Mouse (Mus musculus) T-helper 17 cell (primary cell): ENCODE measurements around the gene Castor1.

Experiments
- in situ Hi-C, 2 experiments: fragments of 300-600 bp; cut with MboI, MseI; formaldehyde crosslinking; loops; 1 replicate in 1 of 2; 2 replicates in 1 of 2; pipeline ENCODE4 v1.15.1; 2025; ENCODE audit warnings: high pct_unique_total_duplicates in 2 of 2

Gene Castor1

GRCm38 (mm10) chr11:4217914-4218629 lies at the start of gene Castor1:
Gene Castor1 (plus strand): TSS chr11:4218225.
- in situ Hi-C loops = loop anchor here in 1 of 2 experiments (5.0 kb wide), 1 partner anchor 81 kb away; the partner anchor contains the start of gene Rnf215

GRCm38 (mm10) chr11:4174586-4174985 lies 43.4 kb upstream of the Castor1 start:
- in situ Hi-C loops = no loop called here

GRCm38 (mm10) chr11:4177716-4178115 lies 40.3 kb upstream of the Castor1 start:
- in situ Hi-C loops = no loop called here

GRCm38 (mm10) chr11:4182061-4182460 lies 36.0 kb upstream of the Castor1 start:
- in situ Hi-C loops = no loop called here

DNA sequence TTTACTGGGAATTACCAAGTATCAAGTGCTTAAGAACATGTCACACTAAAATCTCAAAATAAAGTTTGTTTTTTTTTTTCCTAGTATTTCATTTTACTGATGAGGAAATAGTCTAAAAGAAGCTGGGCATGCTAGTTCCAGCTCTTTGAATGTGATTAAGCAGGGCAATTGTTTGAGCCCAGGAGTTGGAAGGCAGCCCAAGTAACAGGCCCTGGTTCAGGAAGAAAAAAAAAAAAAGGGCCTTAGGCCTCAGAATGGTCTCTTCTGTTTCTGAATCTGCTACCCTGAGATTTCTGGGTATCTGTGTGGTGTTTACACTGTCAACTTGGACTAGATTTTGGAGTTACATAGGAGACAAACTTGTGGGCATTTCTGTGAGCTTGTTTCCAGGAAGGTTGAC lies 34.5 kb upstream of the Castor1 start:
- in situ Hi-C loops = no loop called here

- in situ Hi-C loops = no loop called here
These were observed 33.6 kb upstream of the Castor1 start for GRCm38 (mm10) chr11:4184251-4184952.

DNA sequence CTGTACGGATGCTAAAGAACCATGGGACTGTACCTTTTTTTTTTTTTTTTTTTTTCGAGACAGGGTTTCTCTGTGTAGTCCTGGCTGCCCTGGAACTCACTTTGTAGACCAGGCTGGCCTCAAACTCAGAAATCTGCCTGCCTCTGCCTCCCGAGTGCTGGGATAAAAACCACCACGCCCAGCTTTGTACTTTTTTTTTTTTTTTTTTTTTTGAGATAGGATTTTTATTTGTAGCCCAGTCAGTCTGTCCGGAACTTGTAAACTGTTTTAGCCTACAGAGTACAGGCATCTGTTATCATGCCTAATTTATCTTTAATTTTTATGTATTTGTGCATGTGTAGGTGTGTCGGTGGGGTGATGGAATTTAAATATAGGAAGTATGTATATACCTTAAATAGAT lies 32.5 kb upstream of the Castor1 start:
- in situ Hi-C loops = loop anchor here in 1 of 2 experiments (5.0 kb wide), 1 partner anchor 52 kb away; the partner anchor contains the start of gene Osm

- in situ Hi-C loops = loop anchor here in 1 of 2 experiments (5.0 kb wide), 1 partner anchor 51 kb away; the partner anchor contains the start of gene Osm
These were observed 31.3 kb upstream of the Castor1 start, which contains the start of gene Tbc1d10a for GRCm38 (mm10) chr11:4186486-4187317. Gene Tbc1d10a (plus strand): TSS chr11:4186789.

DNA sequence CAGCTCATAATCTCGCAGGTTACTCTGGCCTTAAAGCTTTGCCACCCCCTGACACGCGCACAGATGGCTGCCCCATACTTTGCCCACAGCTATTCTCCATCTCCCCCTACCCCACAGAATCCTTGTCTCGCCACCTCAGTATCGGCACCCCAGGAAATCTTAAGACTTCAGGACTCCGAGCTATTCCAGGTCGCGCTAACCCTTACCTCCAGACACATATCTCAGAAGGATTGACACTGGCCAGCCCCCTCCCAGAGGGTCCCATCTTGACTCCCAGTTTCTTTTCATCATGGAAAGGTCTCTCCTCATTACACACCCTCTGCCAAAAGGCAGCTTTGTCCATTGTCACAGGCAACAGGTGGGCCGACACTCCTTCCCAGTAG lies 30.7 kb upstream of the Castor1 start:
- in situ Hi-C loops = loop anchor here in 1 of 2 experiments (5.0 kb wide), 1 partner anchor 50 kb away; the partner anchor contains the start of gene Osm

- in situ Hi-C loops = loop anchor here in 1 of 2 experiments (5.0 kb wide), 1 partner anchor 48 kb away; the partner anchor contains the start of gene Osm
These were observed 28.8 kb upstream of the Castor1 start for GRCm38 (mm10) chr11:4189182-4189581.

- in situ Hi-C loops = no loop called here
These were observed 27.3 kb upstream of the Castor1 start for GRCm38 (mm10) chr11:4190677-4191076.

DNA sequence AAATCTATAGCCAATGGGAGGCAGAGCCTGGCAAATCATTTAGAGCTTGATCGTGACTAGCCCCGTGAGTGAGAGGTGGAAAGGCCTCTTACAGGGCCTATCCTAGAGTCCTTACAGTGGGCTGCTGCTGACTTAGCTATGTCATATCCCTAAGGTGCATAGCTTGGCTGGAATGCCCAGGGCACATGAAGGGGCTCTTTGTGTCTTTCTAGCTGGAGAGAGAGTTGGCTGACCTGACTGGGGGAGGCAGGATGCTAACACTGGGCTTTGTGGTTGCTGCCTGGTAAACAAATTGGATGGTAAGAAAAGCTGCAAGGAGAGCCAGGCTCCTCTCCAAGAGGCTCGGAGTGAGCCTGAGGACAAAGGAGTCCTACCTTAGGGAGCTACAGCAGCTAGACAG lies 25.3 kb upstream of the Castor1 start:
- in situ Hi-C loops = no loop called here

DNA sequence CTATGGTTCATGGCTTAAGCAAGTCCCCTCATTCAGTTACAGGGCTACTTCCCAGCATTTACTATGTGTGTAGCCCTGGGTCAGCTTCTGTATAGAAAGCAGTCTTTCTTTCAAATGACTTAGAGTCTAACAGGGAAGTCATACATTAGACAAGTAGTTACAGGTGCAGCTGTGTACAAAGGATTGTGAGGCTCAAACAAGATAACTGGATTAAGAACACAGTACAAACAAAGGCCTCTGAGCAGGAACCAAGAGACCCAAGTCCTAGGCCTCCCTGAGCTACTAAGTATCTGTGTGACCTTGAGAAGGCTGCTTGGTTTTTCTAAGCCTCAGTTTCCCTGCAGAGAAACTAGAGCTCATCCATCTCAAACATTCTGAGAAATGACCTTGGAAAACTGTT lies 24.6 kb upstream of the Castor1 start:
- in situ Hi-C loops = no loop called here

GRCm38 (mm10) chr11:4195597-4196031 lies 22.4 kb upstream of the Castor1 start:
- in situ Hi-C loops = no loop called here

DNA sequence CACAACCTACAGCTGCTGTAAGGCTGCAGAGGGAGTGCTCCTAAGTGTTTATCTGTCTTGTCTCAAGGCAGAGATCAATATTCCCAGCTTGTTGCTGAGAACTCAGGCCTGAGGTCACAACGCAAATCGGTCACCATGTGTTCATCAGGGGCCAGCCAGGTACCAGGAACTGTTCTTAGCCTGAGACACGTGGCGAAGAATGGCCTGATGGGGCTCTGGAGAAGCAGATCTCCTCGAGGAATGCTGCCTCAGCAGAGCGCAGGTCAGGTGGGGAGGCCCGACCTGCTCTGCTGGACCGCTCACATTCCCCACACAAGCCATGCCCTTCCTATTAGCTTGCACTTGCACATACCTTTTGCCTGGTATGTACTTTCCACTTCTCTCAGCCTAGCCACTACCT lies 21.4 kb upstream of the Castor1 start:
- in situ Hi-C loops = no loop called here

DNA sequence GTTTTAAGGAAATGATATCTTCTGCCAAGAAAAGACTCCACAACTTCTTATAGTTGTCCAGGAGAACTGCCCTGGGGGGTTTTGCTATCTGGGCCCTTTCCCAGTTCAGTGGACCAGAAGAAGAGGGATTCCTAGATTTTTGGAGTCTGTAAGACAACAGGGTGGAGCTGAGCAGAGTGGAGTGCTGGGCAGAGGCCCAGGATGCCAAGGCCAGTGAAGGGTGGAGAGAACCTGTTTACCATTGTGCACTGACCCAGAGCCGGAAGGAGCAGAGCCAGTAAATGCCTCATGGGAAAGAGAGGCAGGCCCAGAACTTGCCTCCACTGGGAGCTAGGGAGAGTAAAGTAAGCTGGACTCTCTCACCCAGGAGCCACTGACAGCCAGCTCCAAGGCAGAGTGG lies 20.3 kb upstream of the Castor1 start:
- in situ Hi-C loops = no loop called here

GRCm38 (mm10) chr11:4201981-4202700 lies 15.9 kb upstream of the Castor1 start:
- in situ Hi-C loops = no loop called here

DNA sequence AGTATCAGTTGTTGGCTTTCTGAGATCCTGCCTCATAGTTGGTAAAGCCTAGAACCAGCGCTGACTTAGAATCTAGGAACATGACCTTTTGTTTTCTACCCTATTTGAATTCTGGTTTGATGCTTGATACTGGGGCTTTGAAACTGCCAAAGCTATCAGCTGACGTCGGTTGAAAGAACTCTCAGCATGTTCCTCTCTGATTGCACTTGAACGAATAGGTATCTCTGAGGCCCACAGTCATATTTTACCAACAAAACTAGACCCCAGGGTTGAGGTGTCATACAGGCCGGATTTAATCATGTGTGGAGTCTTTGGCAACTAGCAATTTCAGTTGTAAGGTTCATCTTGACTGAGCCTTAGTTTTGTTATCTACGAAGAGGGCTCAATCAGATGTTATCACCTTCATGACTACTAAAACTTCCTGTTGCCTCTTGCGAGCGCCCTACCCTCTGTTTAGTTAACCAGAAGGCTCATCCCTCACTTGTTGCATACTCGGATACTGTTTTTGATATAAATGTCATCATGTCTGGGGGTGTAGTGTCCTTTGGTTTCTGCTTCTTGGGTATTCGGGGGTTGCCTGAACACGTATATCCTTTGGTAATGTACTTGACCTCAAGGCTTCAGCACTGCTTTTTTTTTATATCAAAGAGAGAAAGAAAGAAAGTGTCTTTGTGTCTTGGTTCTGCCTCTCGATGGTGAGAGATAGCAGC lies 14.9 kb upstream of the Castor1 start:
- in situ Hi-C loops = no loop called here

DNA sequence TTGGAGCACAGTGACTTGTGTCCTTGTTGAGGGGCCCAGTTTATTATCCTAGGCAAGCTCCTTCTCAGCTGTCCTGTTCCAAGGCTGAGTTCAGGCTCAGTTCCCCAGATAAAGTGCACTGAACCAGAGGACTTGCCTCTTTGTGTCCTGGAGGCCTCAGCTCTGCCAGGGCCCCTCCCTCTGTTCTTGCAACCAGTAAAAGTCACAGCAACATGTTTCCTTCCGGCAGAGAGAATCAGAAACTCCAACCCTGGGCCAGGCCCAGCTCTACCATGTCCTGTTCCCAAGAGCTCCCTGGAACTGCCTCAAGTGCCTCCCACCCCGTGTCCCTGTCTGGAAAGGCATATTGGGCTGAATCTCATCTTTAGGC lies 14.3 kb upstream of the Castor1 start:
- in situ Hi-C loops = no loop called here

- in situ Hi-C loops = no loop called here
These were observed 12.8 kb upstream of the Castor1 start for GRCm38 (mm10) chr11:4205097-4205655.
